Mouse (Mus musculus) stomach, embryonic 16.5 days (tissue): ENCODE measurements around the gene Olfr818. TPM values are rescaled to one million over a fixed set of nuclear protein-coding genes. Genes with fewer than 3 reads are reported as not detected.

Experiments
- polyA plus RNA-seq: library from polyadenylated mRNA; unstranded; fragments of >200 nt; fragmentation: Nextera tagmentation; extraction: Ambion mirVana; gene quantifications from 2 replicates; pipeline ENCODE4 v1.2.1, GENCODE M21; 2015

Gene Olfr818
- polyA plus RNA-seq, 1 experiment from 2014 or later: not detected

Other genes starting within 250 kb of the Olfr818 start
- gene Olfr804, start 245.9 kb downstream of the Olfr818 start, polyA plus RNA-seq: not detected in 2 replicates
- not detected in 2 replicates for gene Olfr805, start 219.7 kb downstream of the Olfr818 start, polyA plus RNA-seq
- gene Olfr806, start 207.2 kb downstream of the Olfr818 start, polyA plus RNA-seq: not detected in 2 replicates
- not detected in 2 replicates for gene Olfr807, start 191.3 kb downstream of the Olfr818 start, polyA plus RNA-seq
- gene Olfr808, start 183.6 kb downstream of the Olfr818 start, polyA plus RNA-seq: not detected in 2 replicates
- gene Olfr809, start 174.5 kb downstream of the Olfr818 start, polyA plus RNA-seq: not detected in 2 replicates
- not detected in 2 replicates for gene Olfr810, start 154.2 kb downstream of the Olfr818 start, polyA plus RNA-seq
- not detected in 2 replicates for gene Olfr811, start 144.7 kb downstream of the Olfr818 start, polyA plus RNA-seq
- not detected in 2 replicates for gene Olfr812, start 103.0 kb downstream of the Olfr818 start, polyA plus RNA-seq
- gene Olfr813, start 93.7 kb downstream of the Olfr818 start, polyA plus RNA-seq: not detected in 2 replicates
- gene Olfr814, start 69.2 kb downstream of the Olfr818 start, polyA plus RNA-seq: not detected in 2 replicates
- not detected in 2 replicates for gene Olfr815, start 43.2 kb downstream of the Olfr818 start, polyA plus RNA-seq
- gene Olfr816, start 33.5 kb downstream of the Olfr818 start, polyA plus RNA-seq: not detected in 2 replicates
- not detected in 2 replicates for gene Olfr819, start 18.2 kb upstream of the Olfr818 start, polyA plus RNA-seq
- gene Olfr247, start 27.0 kb upstream of the Olfr818 start, polyA plus RNA-seq: not detected in 2 replicates
- gene Gm10310, start 36.0 kb upstream of the Olfr818 start, polyA plus RNA-seq: not detected in 2 replicates
- not detected in 2 replicates for gene Olfr820, start 63.5 kb upstream of the Olfr818 start, polyA plus RNA-seq
- gene Olfr821, start 81.2 kb upstream of the Olfr818 start, polyA plus RNA-seq: not detected in 2 replicates
- not detected in 2 replicates for gene Olfr822, start 122.1 kb upstream of the Olfr818 start, polyA plus RNA-seq
- not detected in 2 replicates for gene Olfr823, start 166.3 kb upstream of the Olfr818 start, polyA plus RNA-seq
- gene Olfr824, start 180.9 kb upstream of the Olfr818 start, polyA plus RNA-seq: not detected in 2 replicates
- gene Olfr825, start 217.7 kb upstream of the Olfr818 start, polyA plus RNA-seq: not detected in 2 replicates
- not detected in 2 replicates for gene Olfr826, start 235.1 kb upstream of the Olfr818 start, polyA plus RNA-seq